Mouse (Mus musculus) right cerebral cortex, postnatal 14 days (tissue): ENCODE results near the gene Spsb4.
A peak's percentile ranks its signal among the peaks of the same experiment; 100 is the strongest.

Experiments used
- DNase-seq: peaks from one replicate; pipeline ENCODE4 v3.0.0; 2022

Gene Spsb4

GRCm38 (mm10) chr9:97015751-97016150 is 2.9 kb downstream of the Spsb4 start:
- peak; percentile 42 for DNase-seq

- DNase-seq, result no peak
Measured at GRCm38 (mm10) chr9:97013698-97014097, 4.9 kb downstream of the Spsb4 start.

- DNase-seq, result peak; percentile 53
Measured at GRCm38 (mm10) chr9:97013153-97013552, 5.5 kb downstream of the Spsb4 start.

- DNase-seq, result peak; percentile 47
Measured at GRCm38 (mm10) chr9:97011454-97012195, 7.0 kb downstream of the Spsb4 start.

- no peak for DNase-seq
Measured at GRCm38 (mm10) chr9:97010447-97010846, 8.2 kb downstream of the Spsb4 start.

- DNase-seq, result no peak
Measured at GRCm38 (mm10) chr9:97004726-97005125, 13.9 kb downstream of the Spsb4 start.

GRCm38 (mm10) chr9:97003173-97003572 is 15.5 kb downstream of the Spsb4 start:
- no peak for DNase-seq

- no peak for DNase-seq
Measured at GRCm38 (mm10) chr9:97002654-97003053, 16.0 kb downstream of the Spsb4 start.

- no peak for DNase-seq
Measured at GRCm38 (mm10) chr9:97002025-97002424, 16.6 kb downstream of the Spsb4 start.

GRCm38 (mm10) chr9:97001458-97001857 is 17.2 kb downstream of the Spsb4 start:
- no peak for DNase-seq

GRCm38 (mm10) chr9:96995717-96996116 is 22.9 kb downstream of the Spsb4 start:
- DNase-seq, result no peak

- no peak for DNase-seq
Measured at GRCm38 (mm10) chr9:96994733-96995132, 23.9 kb downstream of the Spsb4 start.

GRCm38 (mm10) chr9:96991118-96991517 is 27.5 kb downstream of the Spsb4 start:
- peak; percentile 44 for DNase-seq

- no peak for DNase-seq
Measured at GRCm38 (mm10) chr9:96989389-96989990, 29.2 kb downstream of the Spsb4 start.

- DNase-seq, result no peak
Measured at GRCm38 (mm10) chr9:96986797-96987473, 31.7 kb downstream of the Spsb4 start.

- no peak for DNase-seq
Measured at GRCm38 (mm10) chr9:96984034-96984433, 34.6 kb downstream of the Spsb4 start.

GRCm38 (mm10) chr9:96982940-96983339 is 35.7 kb downstream of the Spsb4 start:
- DNase-seq, result no peak

- DNase-seq, result no peak
Measured at GRCm38 (mm10) chr9:96982351-96982750, 36.3 kb downstream of the Spsb4 start.

- no peak for DNase-seq
Measured at GRCm38 (mm10) chr9:96981836-96982235, 36.8 kb downstream of the Spsb4 start.

GRCm38 (mm10) chr9:96981121-96981520 is 37.5 kb downstream of the Spsb4 start:
- no peak for DNase-seq

GRCm38 (mm10) chr9:96980037-96980997 is 38.3 kb downstream of the Spsb4 start:
- DNase-seq, result no peak

GRCm38 (mm10) chr9:96979417-96980030 is 39.1 kb downstream of the Spsb4 start:
- DNase-seq, result no peak
